In genomic region chr4:133614274-133614761, GRCm38 (mm10) we compare ENCODE assay signal across 8 mouse cellular contexts. TPM values are rescaled to one million over a fixed set of nuclear protein-coding genes. Genes with fewer than 3 reads are reported as not detected.
DNase-seq lines count a peak whose midpoint lies in the region; ATAC-seq lines count a peak whose summit lies in the region.
"Had no signal": no experiment of that assay in that cellular context is flagged by ENCODE, and none has a peak within 500 bp of the region (broad histone marks: within the 10 kb centered on the region; RNA-seq: fewer than 3 reads in every experiment).

No protein-coding gene starts in this region.

- no peak overlapping the region for H3K4me3 ChIP-seq in forebrain, embryonic 12.5 days (replicated peaks)
- H3K4me3 ChIP-seq: neural tube, embryonic 13.5 days had no signal

- peak; percentile 68 for DNase-seq in left cerebral cortex, adult 11 months (ENCODE audit: low spot score)
- DNase-seq in left cerebral cortex, postnatal 10 days (ENCODE audit: extremely low spot score in 1 of 2, low spot score in 2 of 2), result no peak
- DNase-seq in adipocyte (ENCODE audit: low spot score), result peak; percentile 75
- DNase-seq in frontal cortex, postnatal 10 days (ENCODE audit: low spot score in 2 of 2), result peak; percentile 39 to 53
- DNase-seq in lung, postnatal 10 days, result peak; percentile 83

- H3K4me1 ChIP-seq in forebrain, embryonic 12.5 days, result no peaks in the 10 kb centered on the region

- intact Hi-C loops in left cerebral cortex, postnatal 10 days (cut with DNase I), result no loop called here

- peaks cover 40% of the 10 kb centered on the region for H3K36me3 ChIP-seq in forebrain, embryonic 12.5 days (replicated peaks)

- no peaks in the 10 kb centered on the region for H3K27me3 ChIP-seq in forebrain, embryonic 12.5 days
- H3K27me3 ChIP-seq: neural tube, embryonic 13.5 days had no signal

- no peak overlapping the region for H3K9ac ChIP-seq in forebrain, embryonic 12.5 days
- H3K9ac ChIP-seq: neural tube, embryonic 13.5 days had no signal

- no peak overlapping the region for H3K4me2 ChIP-seq in forebrain, embryonic 12.5 days
- H3K4me2 ChIP-seq: neural tube, embryonic 13.5 days had no signal

- 87% methylated on average over 8 of the region's 8 CpGs for WGBS in forebrain, embryonic 12.5 days

- no peak overlapping the region for H3K27ac ChIP-seq in forebrain, embryonic 12.5 days
- H3K27ac ChIP-seq: neural tube, embryonic 13.5 days had no signal

- H3K9me3 ChIP-seq in forebrain, embryonic 12.5 days, result 0 out of 2 replicates have a peak, but pooled peaks cover 9% of the 10 kb centered on the region
- H3K9me3 ChIP-seq: neural tube, embryonic 13.5 days had no signal

- ATAC-seq in cerebellum, adult (ENCODE audit: insufficient number of reproducible peaks, low FRiP score, low TSS enrichment), result no peak
- ATAC-seq in forebrain, embryonic 12.5 days (ENCODE audit: low FRiP score), result no peak

RNA-seq across cellular contexts. Expression of gene Sfn, which starts 12.3 kb away (rescaled TPM):
- total RNA-seq in left cerebral cortex, postnatal 10 days (2021), result 1 to 10 TPM; 1.4 to 1.7 TPM
- 3.9 and 6.8 TPM in 2 replicates for polyA plus RNA-seq in forebrain, embryonic 12.5 days (2016; fragmentation: Nextera tagmentation; extraction: Ambion mirVana)

RNA-seq across cellular contexts. Expression of gene Gpn2, which starts 30.2 kb away (rescaled TPM):
- 10 to 100 TPM; 10.3 to 11.2 TPM for total RNA-seq in left cerebral cortex, postnatal 10 days (2021)
- 26.0 and 26.6 TPM in 2 replicates for polyA plus RNA-seq in forebrain, embryonic 12.5 days (2016; fragmentation: Nextera tagmentation; extraction: Ambion mirVana)

RNA-seq across cellular contexts. Expression of gene Zdhhc18, which starts 35.6 kb away (rescaled TPM):
- total RNA-seq in left cerebral cortex, postnatal 10 days (2021), result 10 to 100 TPM; 31.8 to 34.1 TPM
- 2.8 and 4.6 TPM in 2 replicates for polyA plus RNA-seq in forebrain, embryonic 12.5 days (2016; fragmentation: Nextera tagmentation; extraction: Ambion mirVana)

RNA-seq across cellular contexts. Expression of gene Gpatch3, which starts 39.8 kb away (rescaled TPM):
- total RNA-seq in left cerebral cortex, postnatal 10 days (2021), result 1 to 10 TPM; 6.7 TPM
- 8.7 and 9.8 TPM in 2 replicates for polyA plus RNA-seq in forebrain, embryonic 12.5 days (2016; fragmentation: Nextera tagmentation; extraction: Ambion mirVana)

RNA-seq across cellular contexts. Expression of gene Pigv, which starts 58.1 kb away (rescaled TPM):
- 10 to 100 TPM in 1 of 2 experiments, 1 to 10 TPM in 1; 8.8 to 10.1 TPM for total RNA-seq in left cerebral cortex, postnatal 10 days (2021)
- polyA plus RNA-seq in forebrain, embryonic 12.5 days (2016; fragmentation: Nextera tagmentation; extraction: Ambion mirVana), result 17.3 and 18.0 TPM in 2 replicates

Comparison
In these comparisons a context has a peak if more than half of its experiments do, and no peak if none do; other contexts are left out.
1. DNase-seq: peak in left cerebral cortex, adult 11 months (single experiment), adipocyte (single experiment), frontal cortex, postnatal 10 days (2 of 2) and lung, postnatal 10 days (single experiment); none in left cerebral cortex, postnatal 10 days (0 of 2).